ENCODE assay signal across 25 mouse cellular contexts in the genomic region with DNA sequence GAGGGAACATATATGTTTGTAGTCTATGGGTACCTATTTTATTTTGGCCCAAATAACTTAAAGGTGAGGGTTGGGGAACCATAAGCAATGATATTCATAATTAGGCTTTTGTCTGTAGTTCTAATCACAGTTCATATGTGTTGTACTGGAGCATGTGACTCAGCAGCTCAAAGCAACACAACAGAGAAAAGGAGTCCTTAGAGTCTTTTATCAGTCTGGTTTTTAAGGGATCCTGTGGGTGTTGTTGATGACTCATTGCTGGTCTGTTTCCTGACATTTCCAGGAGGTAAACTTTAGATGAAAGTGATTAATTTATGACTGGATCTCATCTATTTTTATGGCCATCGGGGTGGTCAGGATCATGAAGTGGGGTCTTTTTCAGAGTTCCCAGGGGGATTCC. TPM values are rescaled to one million over a fixed set of nuclear protein-coding genes. Genes with fewer than 3 reads are reported as not detected.
DNase-seq lines count a peak whose midpoint lies in the region; ATAC-seq lines count a peak whose summit lies in the region.
"Had no signal": no experiment of that assay in that cellular context is flagged by ENCODE, and none has a peak within 500 bp of the region (broad histone marks: within the 10 kb centered on the region; RNA-seq: fewer than 3 reads in every experiment).

No protein-coding gene starts in this region.

- no peak for ATAC-seq in kidney, embryonic 14.5 days (ENCODE audit: low FRiP score, low TSS enrichment)
- ATAC-seq: activated CD4-positive, CD25-positive, alpha-beta regulatory T cell, adult 4 months; forebrain, embryonic 14.5 days; forebrain, embryonic 16.5 days; Patski had no signal

- no peak overlapping the region for H3K9ac ChIP-seq in kidney, embryonic 14.5 days (ENCODE audit: low read depth, low read length)
- H3K9ac ChIP-seq: embryonic facial prominence, embryonic 13.5 days; embryonic facial prominence, embryonic 15.5 days; forebrain, embryonic 12.5 days had no signal

- DNase-seq in 416B (ENCODE audit: low read depth) (peak; percentile 77), MEL-GATA-1-ER (ENCODE audit: extremely low read depth, low read depth) (peak; percentile 2)
- peak; percentile 1 for DNase-seq in brain, adult 2 months (ENCODE audit: low read depth, low spot score)
- DNase-seq in left cerebral cortex, adult 9 months (ENCODE audit: low spot score in 2 of 2): no peak
- DNase-seq: adrenal gland, postnatal 10 days; adrenal gland, postnatal 25 days; cerebellum, adult 11-12 months; cerebellum, adult 2 months; cerebellum, adult 9-10 months; cerebellum, postnatal 10 days; cerebellum, postnatal 25 days; embryo, embryonic 11 days had no signal

- WGBS in kidney, embryonic 14.5 days: 72% methylated on average over 1 of the region's 1 CpGs

- H3K36me3 ChIP-seq in kidney, embryonic 14.5 days (ENCODE audit: control insufficient read depth, insufficient read depth, low read length): no peaks in the 10 kb centered on the region
- H3K36me3 ChIP-seq: embryonic facial prominence, embryonic 13.5 days; embryonic facial prominence, embryonic 15.5 days; forebrain, embryonic 10.5 days; forebrain, embryonic 12.5 days had no signal

- H3K9me3 ChIP-seq in kidney, embryonic 14.5 days (ENCODE audit: control insufficient read depth, low read length): no peaks in the 10 kb centered on the region
- H3K9me3 ChIP-seq: embryonic facial prominence, embryonic 13.5 days; embryonic facial prominence, embryonic 15.5 days; forebrain, embryonic 10.5 days; forebrain, embryonic 12.5 days had no signal

- H3K27ac ChIP-seq in kidney, embryonic 14.5 days (ENCODE audit: low read depth, low read length): no peak overlapping the region
- H3K27ac ChIP-seq: embryonic facial prominence, embryonic 13.5 days; embryonic facial prominence, embryonic 15.5 days; forebrain, embryonic 10.5 days; forebrain, embryonic 12.5 days had no signal

- no peak overlapping the region for H3K4me3 ChIP-seq in kidney, embryonic 14.5 days (ENCODE audit: low read length)
- H3K4me3 ChIP-seq: embryonic facial prominence, embryonic 13.5 days; embryonic facial prominence, embryonic 15.5 days; erythroblast, embryonic 14.5 days; forebrain, embryonic 10.5 days; forebrain, embryonic 12.5 days had no signal

- H3K27me3 ChIP-seq in kidney, embryonic 14.5 days (ENCODE audit: control insufficient read depth, insufficient read depth, low read length): no peaks in the 10 kb centered on the region
- H3K27me3 ChIP-seq: embryonic facial prominence, embryonic 13.5 days; embryonic facial prominence, embryonic 15.5 days; forebrain, embryonic 12.5 days had no signal

- H3K4me1 ChIP-seq in kidney, embryonic 14.5 days (ENCODE audit: control insufficient read depth, insufficient read depth, low read length): no peaks in the 10 kb centered on the region
- H3K4me1 ChIP-seq: embryonic facial prominence, embryonic 13.5 days; embryonic facial prominence, embryonic 15.5 days; forebrain, embryonic 10.5 days; forebrain, embryonic 12.5 days had no signal

- no peak overlapping the region for H3K4me2 ChIP-seq in kidney, embryonic 14.5 days (replicated peaks; ENCODE audit: low read depth, low read length)
- H3K4me2 ChIP-seq: embryonic facial prominence, embryonic 13.5 days; embryonic facial prominence, embryonic 15.5 days; forebrain, embryonic 12.5 days had no signal

RNA-seq across cellular contexts. Expression of gene 4933403O08Rik, which starts 34.7 kb away (rescaled TPM):
- 0.37 TPM in 1 of 2 replicates, not detected in the other for polyA plus RNA-seq in kidney, embryonic 14.5 days (2014; fragmentation: Nextera tagmentation; extraction: Ambion mirVana)
- polyA plus RNA-seq: activated CD4-positive, CD25-positive, alpha-beta regulatory T cell, adult 4 months; C2C12; cerebellum, adult 2 months; embryonic facial prominence, embryonic 11.5 days; embryonic facial prominence, embryonic 13.5 days; embryonic facial prominence, embryonic 15.5 days; erythroblast, embryonic 14.5 days; forebrain, embryonic 12.5 days; forebrain, embryonic 16.5 days; frontal cortex, adult 2 months; Patski had no signal

RNA-seq across cellular contexts. Expression of gene Apool, which starts 37.6 kb away (rescaled TPM):
- polyA plus RNA-seq in kidney, embryonic 14.5 days (2014; fragmentation: Nextera tagmentation; extraction: Ambion mirVana): 59.9 and 76.0 TPM in 2 replicates

Comparison
In these comparisons a context has a peak if more than half of its experiments do, and no peak if none do; other contexts are left out.
1. DNase-seq: peak in 416B (single experiment), MEL-GATA-1-ER (single experiment) and brain, adult 2 months (single experiment); none in left cerebral cortex, adult 9 months (0 of 2).